Mouse (Mus musculus) forebrain, embryonic 10.5 days (tissue): ENCODE data around the gene Phf11d. TPM values are rescaled to one million over a fixed set of nuclear protein-coding genes. Genes with fewer than 3 reads are reported as not detected.
"Not testable (repeated sequence)": the region's sequence is repeated elsewhere in the genome, so short reads cannot be mapped to it uniquely, and the experiment has no call there.

Experiments used
- DNase-seq: peaks from one replicate; pipeline ENCODE4 v3.0.0-alpha.2; 2017; ENCODE audit warnings: low spot score; ENCODE audit errors: extremely low spot score
- H3K27ac ChIP-seq: fragments of 300-500 bp; sonication (generic); 2 replicates; pipeline ENCODE4 v1.5.1; 2016; ENCODE audit warnings: mild to moderate bottlenecking
- H3K27me3 ChIP-seq: fragments of 300-500 bp; sonication (generic); 2 replicates; pipeline ENCODE4 v1.6.1; 2016; ENCODE audit warnings: mild to moderate bottlenecking; ENCODE audit not compliant: poor library complexity, severe bottlenecking
- H3K36me3 ChIP-seq: fragments of 300-500 bp; sonication (generic); replicated peaks from 2 replicates; pipeline ENCODE4 v1.6.1; 2016; ENCODE audit warnings: mild to moderate bottlenecking, moderate library complexity
- H3K4me1 ChIP-seq: fragments of 300-500 bp; sonication (generic); 2 replicates; pipeline ENCODE4 v1.6.1; 2016
- H3K4me3 ChIP-seq: fragments of 300-500 bp; sonication (generic); 2 replicates; pipeline ENCODE4 v1.5.1; 2016; ENCODE audit warnings: mild to moderate bottlenecking, moderate library complexity
- H3K9me3 ChIP-seq: fragments of 300-500 bp; sonication (generic); 2 replicates; pipeline ENCODE4 v1.6.1; 2016; ENCODE audit warnings: mild to moderate bottlenecking, moderate library complexity
- WGBS: fragments of 180-500 bp; shearing (Covaris S2); methylation state at CpG from one replicate; pipeline ENCODE4 v1.1.7; 2016; 5-methylcytosine and 5-hydroxymethylcytosine counted together
- polyA plus RNA-seq: library from polyadenylated mRNA; unstranded; fragments of >200 nt; fragmentation: Nextera tagmentation; extraction: Ambion mirVana; gene quantifications from 2 replicates; pipeline ENCODE4 v1.2.1, GENCODE M21; 2016

The Phf11d gene
- polyA plus RNA-seq, result 0.17 and 0.22 TPM in 2 replicates

GRCm38 (mm10) chr14:59365244-59365644 is at the start of gene Phf11d:
Phf11d (minus strand) TSS chr14:59365470.
- no peaks in the 10 kb centered on the region for H3K4me1 ChIP-seq
- 88% methylated on average over 6 of the region's 6 CpGs for WGBS
- no peak within 1 kb of the TSS for H3K27ac ChIP-seq
- no peak within 1 kb of the TSS for H3K4me3 ChIP-seq
- H3K9me3 ChIP-seq, result no peaks in the 10 kb centered on the region
- DNase-seq, result no peak
- H3K36me3 ChIP-seq, result no peaks in the 10 kb centered on the region
- no peaks in the 10 kb centered on the region for H3K27me3 ChIP-seq

GRCm38 (mm10) chr14:59414979-59415378 is 49.7 kb upstream of the Phf11d start:
- H3K4me1 ChIP-seq, H3K4me3 ChIP-seq, H3K27ac ChIP-seq, H3K9me3 ChIP-seq, DNase-seq: not testable (repeated sequence)
- H3K36me3 ChIP-seq, result peaks cover 62% of the 10 kb centered on the region
- peaks cover 77% of the 10 kb centered on the region for H3K27me3 ChIP-seq
- WGBS, result 89% methylated on average over 2 of the region's 2 CpGs

- peaks cover 12% of the 10 kb centered on the region; the same call in 1 of the 2 replicates for H3K36me3 ChIP-seq
- no peak overlapping the region for H3K4me3 ChIP-seq
- no peaks in the 10 kb centered on the region for H3K27me3 ChIP-seq
- 87% methylated on average over 2 of the region's 2 CpGs for WGBS
- H3K4me1 ChIP-seq, result no peaks in the 10 kb centered on the region
- no peak for DNase-seq
- H3K9me3 ChIP-seq, result no peaks in the 10 kb centered on the region
- H3K27ac ChIP-seq, result no peak overlapping the region
These were observed 31.7 kb upstream of the Phf11d start for GRCm38 (mm10) chr14:59396999-59397398.

- Histone ChIP-seq H3K36me3 (0 out of 2 replicates have a peak, but pooled peaks cover 4% of the 10 kb centered on the region), H3K9me3 (no peaks in the 10 kb centered on the region), H3K4me3 (no peak within 1 kb of the TSS), H3K4me1 (no peaks in the 10 kb centered on the region), H3K27me3 (no peaks in the 10 kb centered on the region), H3K27ac (no peak within 1 kb of the TSS)
- DNase-seq, result no peak
- WGBS, result 91% methylated on average over 3 of the region's 3 CpGs
These were observed 30.0 kb upstream of the Phf11d start, which contains the start of gene Phf11c for GRCm38 (mm10) chr14:59395281-59395680. Phf11c (minus strand) TSS chr14:59395381.

DNA sequence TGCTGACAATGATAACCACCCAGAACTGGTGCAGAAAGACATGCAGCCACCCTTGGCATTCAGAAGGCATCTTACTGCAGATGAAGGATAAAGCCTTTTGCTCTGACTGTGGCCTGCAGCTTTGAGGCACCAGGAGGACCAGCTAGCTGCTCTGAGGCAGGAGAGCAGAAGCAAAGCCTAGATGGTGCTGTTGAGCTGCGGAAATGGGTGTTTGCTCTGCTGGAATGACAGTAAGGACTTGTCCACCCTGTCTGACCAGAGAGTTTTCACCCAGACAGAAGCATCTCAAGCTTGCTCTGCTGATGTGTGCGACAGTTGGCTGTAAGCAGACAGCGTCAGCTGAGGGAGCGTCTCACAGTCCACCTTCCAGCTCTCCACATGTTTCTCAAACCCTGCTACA is 24.9 kb upstream of the Phf11d start:
- H3K36me3 ChIP-seq, H3K27ac ChIP-seq, H3K9me3 ChIP-seq, H3K27me3 ChIP-seq, H3K4me3 ChIP-seq, DNase-seq, H3K4me1 ChIP-seq: not testable (repeated sequence)
- WGBS, result 82% methylated on average over 4 of the region's 4 CpGs

GRCm38 (mm10) chr14:59389532-59389931 is 24.3 kb upstream of the Phf11d start:
- no peaks in the 10 kb centered on the region for H3K9me3 ChIP-seq
- H3K4me3 ChIP-seq, result no peak overlapping the region
- H3K27me3 ChIP-seq, result no peaks in the 10 kb centered on the region
- H3K4me1 ChIP-seq, result no peaks in the 10 kb centered on the region
- no peaks in the 10 kb centered on the region for H3K36me3 ChIP-seq
- 78% methylated on average over 1 of the region's 1 CpGs for WGBS
- H3K27ac ChIP-seq, result no peak overlapping the region
- no peak for DNase-seq

- Histone ChIP-seq H3K4me1 (no peaks in the 10 kb centered on the region), H3K36me3 (no peaks in the 10 kb centered on the region), H3K9me3 (peaks cover 14% of the 10 kb centered on the region), H3K27ac (no peak overlapping the region), H3K4me3 (no peak overlapping the region), H3K27me3 (no peaks in the 10 kb centered on the region)
- no peak for DNase-seq
- 94% methylated on average over 25 of the region's 25 CpGs for WGBS
These were observed 5.2 kb upstream of the Phf11d start for GRCm38 (mm10) chr14:59370348-59371068.

DNA sequence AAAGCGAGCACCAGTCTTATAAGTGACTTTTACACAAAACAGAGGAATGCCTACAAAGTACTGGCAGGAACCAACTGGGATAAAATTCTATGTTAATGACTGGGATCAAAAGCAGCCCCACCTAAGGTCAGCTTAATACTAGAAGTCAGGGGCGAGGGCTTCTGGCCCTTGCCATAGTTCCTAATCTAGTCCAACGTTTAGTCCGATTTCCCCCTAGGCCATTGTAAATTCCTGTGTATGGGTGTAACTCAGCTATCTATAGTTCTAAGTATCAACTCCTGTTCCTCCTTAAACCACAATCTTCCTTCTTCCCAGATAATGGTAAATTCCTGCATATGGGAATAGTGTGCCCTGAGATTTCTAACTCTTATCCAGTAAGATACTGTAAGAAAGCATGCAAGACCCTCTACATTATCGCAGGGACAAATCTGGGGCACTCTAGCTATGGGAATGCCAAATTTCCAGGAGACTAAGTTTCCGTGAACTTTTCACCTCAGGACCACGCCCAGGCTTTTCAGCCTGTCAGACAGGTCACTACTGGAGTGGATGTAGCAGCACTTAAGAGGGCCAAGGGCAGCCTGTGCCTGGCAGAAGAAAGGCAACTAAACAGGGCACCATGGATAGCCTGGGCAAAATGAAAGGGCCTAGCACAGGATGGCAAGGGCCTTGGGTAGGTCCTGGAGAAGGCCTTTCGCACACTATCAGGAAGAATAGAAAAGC is 1.3 kb upstream of the Phf11d start:
- no peak for DNase-seq
- Histone ChIP-seq H3K4me1 (no peaks in the 10 kb centered on the region), H3K27ac (no peak overlapping the region), H3K4me3 (no peak overlapping the region), H3K9me3 (peaks cover 11% of the 10 kb centered on the region), H3K27me3 (no peaks in the 10 kb centered on the region), H3K36me3 (no peaks in the 10 kb centered on the region)
- 93% methylated on average over 8 of the region's 8 CpGs for WGBS

DNA sequence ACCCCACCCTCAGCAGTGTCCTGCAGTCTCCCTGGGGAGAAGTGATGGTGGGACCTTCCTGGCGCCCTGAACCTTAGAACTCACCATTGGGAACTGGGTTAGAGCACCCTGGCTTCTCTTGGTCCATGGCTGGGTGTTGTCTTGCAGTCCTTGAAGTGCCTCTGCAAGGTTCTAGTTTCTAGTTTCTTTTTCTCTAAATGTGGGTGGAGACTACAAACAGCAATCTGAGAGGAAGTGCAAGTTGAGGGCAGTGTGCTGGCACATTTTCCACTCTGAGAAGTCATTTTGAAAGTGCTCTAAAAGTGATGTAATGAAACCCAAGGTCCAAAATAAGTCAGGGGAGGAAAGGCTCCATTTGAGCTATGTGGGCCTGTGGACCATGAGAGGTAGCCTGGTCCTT is 24.1 kb downstream of the Phf11d start, which contains the start of gene Phf11b:
TSS of gene Phf11b (minus strand) at position 163 of the 400 bp plus-strand sequence.
- H3K4me3 ChIP-seq, H3K4me1 ChIP-seq, H3K27me3 ChIP-seq, H3K27ac ChIP-seq, DNase-seq, H3K9me3 ChIP-seq, H3K36me3 ChIP-seq: not testable (repeated sequence)
- 54% methylated on average over 1 of the region's 1 CpGs for whole genome bisulfite sequencing

- Histone ChIP-seq H3K27ac (no peak overlapping the region), H3K9me3 (no peaks in the 10 kb centered on the region), H3K4me3 (no peak overlapping the region), H3K4me1 (no peaks in the 10 kb centered on the region), H3K27me3 (no peaks in the 10 kb centered on the region), H3K36me3 (no peaks in the 10 kb centered on the region)
- 100% methylated on average over 1 of the region's 1 CpGs for WGBS
- DNase-seq, result no peak
These were observed 25.7 kb downstream of the Phf11d start for GRCm38 (mm10) chr14:59339541-59339940.

DNA sequence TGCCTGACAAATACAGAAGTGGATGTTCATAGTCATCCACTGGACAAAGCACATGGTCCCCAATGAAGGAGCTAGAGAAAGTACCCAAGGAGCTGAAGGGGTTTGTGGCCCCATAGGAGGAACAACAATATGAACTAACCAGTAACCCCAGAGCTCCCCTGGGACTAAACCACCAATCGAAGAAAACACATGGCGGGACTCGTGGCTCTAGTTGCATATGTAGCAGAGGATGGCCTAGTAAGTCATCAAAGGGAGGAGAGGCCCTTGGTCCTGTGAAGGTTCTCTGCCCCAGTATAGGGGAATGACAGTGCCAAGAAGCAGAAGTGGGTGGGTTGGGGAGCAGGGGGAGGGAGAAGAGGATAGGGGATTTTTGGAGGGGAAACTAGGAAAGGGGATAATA is 29.2 kb downstream of the Phf11d start:
- 81% methylated on average over 3 of the region's 3 CpGs for WGBS
- not testable (repeated sequence) for H3K4me3 ChIP-seq, DNase-seq, H3K4me1 ChIP-seq, H3K36me3 ChIP-seq, H3K27me3 ChIP-seq, H3K9me3 ChIP-seq, H3K27ac ChIP-seq

- H3K4me3 ChIP-seq, H3K27ac ChIP-seq, H3K27me3 ChIP-seq, H3K36me3 ChIP-seq, H3K4me1 ChIP-seq, H3K9me3 ChIP-seq: not testable (repeated sequence)
- DNase-seq, result peak; percentile 21
- 69% methylated on average over 3 of the region's 3 CpGs for WGBS
These were observed 34.8 kb downstream of the Phf11d start for GRCm38 (mm10) chr14:59330499-59330898.

DNA sequence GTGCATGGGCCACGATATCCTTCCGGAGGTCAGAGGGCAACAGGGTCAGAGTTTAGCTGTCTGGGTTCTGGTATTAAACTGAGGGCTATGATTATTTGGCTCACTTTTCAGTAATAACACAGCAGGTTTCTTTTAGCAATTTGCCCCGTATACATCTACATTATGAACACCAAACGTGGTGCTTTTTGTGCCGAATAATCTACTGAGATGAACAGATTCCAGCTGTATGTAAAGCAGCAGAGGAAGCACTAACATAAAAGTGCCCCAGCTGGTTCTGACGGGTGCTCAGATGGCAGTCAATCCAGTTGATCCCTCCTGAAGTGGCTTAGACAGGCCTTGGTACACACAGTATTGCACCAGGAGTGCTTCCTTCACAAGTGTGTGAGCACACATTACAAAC is 45.3 kb downstream of the Phf11d start:
- H3K36me3 ChIP-seq, H3K4me3 ChIP-seq, H3K27ac ChIP-seq, H3K9me3 ChIP-seq, H3K27me3 ChIP-seq, DNase-seq, H3K4me1 ChIP-seq: not testable (repeated sequence)
- whole genome bisulfite sequencing, result 87% methylated on average over 6 of the region's 6 CpGs
